Comparison of ENCODE assay signal across 8 mouse cellular contexts in genomic region chr3:101376538-101377247, GRCm38 (mm10). TPM values are rescaled to one million over a fixed set of nuclear protein-coding genes. Genes with fewer than 3 reads are reported as not detected.
DNase-seq lines count a peak whose midpoint lies in the region; ATAC-seq and TF ChIP-seq lines count a peak whose summit lies in the region.

Gene Igsf3, plus strand, starts transcription at chr3:101377083.

- no peak for TF ChIP-seq EP300 in liver, embryonic 14.5 days (IDR thresholded peaks at IDR 0.05; ENCODE audit: low read depth)

- peaks cover 44% of the 10 kb centered on the region for H3K4me1 ChIP-seq in heart, embryonic 15.5 days (replicated peaks)
- H3K4me1 ChIP-seq in liver, embryonic 14.5 days (replicated peaks; ENCODE audit: control insufficient read depth in 2 of 2, insufficient read depth in 2 of 2, low read length in 1 of 2): peaks cover 8 to 45% of the 10 kb centered on the region in 2 experiments
- peaks cover 39% of the 10 kb centered on the region for H3K4me1 ChIP-seq in neural tube, embryonic 12.5 days
- H3K4me1 ChIP-seq in testis, adult 2 months (ENCODE audit: control insufficient read depth, insufficient read depth, low read length): peaks cover 9% of the 10 kb centered on the region

- peak; percentile 86 for ATAC-seq in erythroblast, adult 5-6 weeks (replicated peaks; ENCODE audit: low FRiP score, poor library complexity, severe bottlenecking)
- ATAC-seq in heart, embryonic 15.5 days (replicated peaks; ENCODE audit: insufficient number of reproducible peaks, insufficient read depth, low FRiP score, low read depth): peak; percentile 87
- ATAC-seq in liver, embryonic 14.5 days (ENCODE audit: insufficient read depth): peak; percentile 89
- peak; percentile 88 for ATAC-seq in neural tube, embryonic 12.5 days (ENCODE audit: low FRiP score, low read depth)

- H3K9me3 ChIP-seq in heart, embryonic 15.5 days (replicated peaks): no peaks in the 10 kb centered on the region
- H3K9me3 ChIP-seq in liver, embryonic 14.5 days (ENCODE audit: control insufficient read depth, low read length): no peaks in the 10 kb centered on the region
- no peaks in the 10 kb centered on the region for H3K9me3 ChIP-seq in neural tube, embryonic 12.5 days

- H3K27ac ChIP-seq in heart, embryonic 15.5 days: peak within 1 kb of the TSS; percentile 90
- peak within 1 kb of the TSS; percentile 0; the same call in 1 of the 2 replicates for H3K27ac ChIP-seq in liver, embryonic 14.5 days
- peak within 1 kb of the TSS; percentile 38; the same call in 1 of the 2 replicates for H3K27ac ChIP-seq in neural tube, embryonic 12.5 days
- H3K27ac ChIP-seq in testis, adult 2 months (ENCODE audit: control insufficient read depth, insufficient read depth, low read depth, low read length): no peak within 1 kb of the TSS

- peak; percentile 89 for DNase-seq in CD4-positive, CD25-positive, alpha-beta regulatory T cell, adult 2 months (ENCODE audit: low read depth, low spot score)
- DNase-seq in brain, embryonic 14.5 days (ENCODE audit: low read depth): peak; percentile 88
- peak; percentile 90 for DNase-seq in kidney, postnatal 14 days
- peak; percentile 74 to 77 (median 75) for DNase-seq in liver, embryonic 14.5 days (ENCODE audit: low read depth in 3 of 3, low spot score in 3 of 3)

- peak within 1 kb of the TSS; percentile 85 for H3K4me2 ChIP-seq in heart, embryonic 15.5 days
- H3K4me2 ChIP-seq in liver, embryonic 14.5 days (ENCODE audit: low read depth): peak within 1 kb of the TSS; percentile 92
- H3K4me2 ChIP-seq in neural tube, embryonic 12.5 days (replicated peaks): peak within 1 kb of the TSS; percentile 86

- 6% methylated on average over 46 of the region's 56 CpGs for WGBS in heart, embryonic 15.5 days
- WGBS in liver, embryonic 14.5 days (ENCODE audit: insufficient replicate concordance): 5% methylated on average over 54 of the region's 56 CpGs
- WGBS in neural tube, embryonic 12.5 days: 4% methylated on average over 50 of the region's 56 CpGs

- H3K27me3 ChIP-seq in heart, embryonic 15.5 days: no peaks in the 10 kb centered on the region
- H3K27me3 ChIP-seq in liver, embryonic 14.5 days (ENCODE audit: control insufficient read depth, insufficient read depth, low read length): no peaks in the 10 kb centered on the region
- no peaks in the 10 kb centered on the region for H3K27me3 ChIP-seq in neural tube, embryonic 12.5 days (replicated peaks)
- no peaks in the 10 kb centered on the region for H3K27me3 ChIP-seq in testis, adult 2 months (ENCODE audit: control insufficient read depth, insufficient read depth, low read length)

- TF ChIP-seq CTCF in brain, embryonic 14.5 days (IDR thresholded peaks at IDR 0.05; ENCODE audit: borderline replicate concordance, extremely low read depth, insufficient read depth, insufficient read length): no peak
- no peak for TF ChIP-seq CTCF in liver, embryonic 14.5 days (IDR thresholded peaks at IDR 0.05; ENCODE audit: low read depth)
- TF ChIP-seq CTCF in testis, adult 2 months (IDR thresholded peaks at IDR 0.05; ENCODE audit: control insufficient read depth, insufficient read depth, insufficient replicate concordance, low read depth, low read length): no peak

- peak within 1 kb of the TSS; percentile 96 for H3K4me3 ChIP-seq in heart, embryonic 15.5 days
- H3K4me3 ChIP-seq in liver, embryonic 14.5 days (ENCODE audit: insufficient read depth in 1 of 2, low read depth in 2 of 2, low read length in 2 of 2): peak within 1 kb of the TSS; percentile 64 to 69
- H3K4me3 ChIP-seq in neural tube, embryonic 12.5 days: peak within 1 kb of the TSS; percentile 80
- peak within 1 kb of the TSS; percentile 75 for H3K4me3 ChIP-seq in testis, adult 2 months (ENCODE audit: control insufficient read depth, low read depth, low read length)

- peak within 1 kb of the TSS; percentile 94 for H3K9ac ChIP-seq in heart, embryonic 15.5 days
- H3K9ac ChIP-seq in liver, embryonic 14.5 days (replicated peaks): peak within 1 kb of the TSS; percentile 73
- H3K9ac ChIP-seq in neural tube, embryonic 12.5 days: peak within 1 kb of the TSS; percentile 89

- peak; percentile 81 for TF ChIP-seq POLR2A in brain, embryonic 14.5 days (IDR thresholded peaks at IDR 0.05; ENCODE audit: borderline replicate concordance, extremely low read depth, insufficient read depth, insufficient read length, poor library complexity, severe bottlenecking)
- no peak for TF ChIP-seq POLR2A in testis, adult 2 months (IDR thresholded peaks at IDR 0.05; ENCODE audit: control insufficient read depth, low read depth, low read length)

- no peaks in the 10 kb centered on the region for H3K36me3 ChIP-seq in heart, embryonic 15.5 days
- no peaks in the 10 kb centered on the region for H3K36me3 ChIP-seq in liver, embryonic 14.5 days (replicated peaks; ENCODE audit: control insufficient read depth, insufficient read depth, low read depth)
- no peaks in the 10 kb centered on the region for H3K36me3 ChIP-seq in neural tube, embryonic 12.5 days
- H3K36me3 ChIP-seq in testis, adult 2 months (ENCODE audit: control insufficient read depth, insufficient read depth, low read length): no peaks in the 10 kb centered on the region

RNA-seq across cellular contexts. Expression of gene Igsf3, which starts in this region (rescaled TPM):
- polyA plus RNA-seq in brain, embryonic 14.5 days (2012; rRNA removed): 17.4 and 36.0 TPM in 2 replicates
- 0.84 and 0.96 TPM in 2 replicates for total RNA-seq in erythroblast, adult 5-6 weeks (2015; ENCODE audit: low replicate concordance)
- total RNA-seq in erythroblast, adult 5-6 weeks (2017; ENCODE audit: low replicate concordance): 1.4 and 2.8 TPM in 2 replicates
- polyA plus RNA-seq in heart, embryonic 15.5 days (2015; fragmentation: Nextera tagmentation; extraction: Ambion mirVana): 38.0 and 45.0 TPM in 2 replicates
- polyA plus RNA-seq in liver, embryonic 14.5 days (2012; rRNA removed): 1.2 and 1.3 TPM in 2 replicates
- 3.2 TPM in 2 replicates for polyA plus RNA-seq in liver, embryonic 14.5 days (2014; fragmentation: Nextera tagmentation; extraction: Ambion mirVana)
- 49.8 and 55.0 TPM in 2 replicates for polyA plus RNA-seq in neural tube, embryonic 12.5 days (2016; fragmentation: Nextera tagmentation; extraction: Ambion mirVana)
- polyA plus RNA-seq in testis, adult 2 months (2012; rRNA removed): 3.9 TPM in 2 replicates
